Mouse (Mus musculus) spleen, adult 2 months (tissue): ENCODE data around the gene Hist2h2aa1.

Experiments used
- CTCF ChIP-seq: fragments of 200-500 bp; IDR thresholded peaks from 2 replicates; pipeline ENCODE4 v1.5.1; 2011; ENCODE audit warnings: mild to moderate bottlenecking, inconsistent platforms; ENCODE audit not compliant: insufficient read depth, insufficient read length, insufficient replicate concordance; ENCODE audit errors: extremely low read depth
- POLR2A ChIP-seq: fragments of 200-500 bp; IDR thresholded peaks from 2 replicates; pipeline ENCODE4 v1.6.1; 2011; ENCODE audit warnings: low read depth, low read length, inconsistent platforms

GRCm38 (mm10) chr3:96248141-96249033, 3.1 kb downstream of the Hist2h2aa1 start:
- TF ChIP-seq CTCF (no peak), POLR2A (no peak)
